Mouse (Mus musculus) liver, adult 2 months (tissue): ENCODE measurements around the gene Ppm1h. TPM values are rescaled to one million over a fixed set of nuclear protein-coding genes. Genes with fewer than 3 reads are reported as not detected.

Experiments used
- DNase-seq: peaks from one replicate; pipeline ENCODE4 v3.0.0-alpha.2; 2011; ENCODE audit warnings: low read depth, low spot score; ENCODE audit errors: extremely low read depth
- H3K27ac ChIP-seq: fragments of 200-500 bp; replicated peaks from 2 replicates; pipeline ENCODE4 v1.5.1; 2012; ENCODE audit warnings: low read depth, mild to moderate bottlenecking, control low read depth, inconsistent platforms, low read length; ENCODE audit not compliant: insufficient read depth
- H3K27me3 ChIP-seq: fragments of 200-500 bp; 2 replicates; pipeline ENCODE4 v1.6.1; 2012; ENCODE audit warnings: mild to moderate bottlenecking, moderate library complexity, low read length, inconsistent platforms; ENCODE audit not compliant: control insufficient read depth, insufficient read depth
- H3K36me3 ChIP-seq: fragments of 200-500 bp; 2 replicates; pipeline ENCODE4 v1.6.1; 2012; ENCODE audit warnings: low read length, inconsistent platforms; ENCODE audit not compliant: control insufficient read depth, insufficient read depth
- H3K4me1 ChIP-seq: fragments of 200-500 bp; 2 replicates; pipeline ENCODE4 v1.6.1; 2011; ENCODE audit warnings: low read length; ENCODE audit not compliant: control insufficient read depth, insufficient read depth
- H3K4me3 ChIP-seq: fragments of 200-500 bp; 2 replicates; pipeline ENCODE4 v1.5.1; 2011; ENCODE audit warnings: low read depth, mild to moderate bottlenecking, control low read depth, low read length, moderate library complexity; ENCODE audit not compliant: insufficient read depth
- H3K79me2 ChIP-seq: fragments of 200-500 bp; 2 replicates; pipeline ENCODE4 v1.6.1; 2012; ENCODE audit warnings: inconsistent platforms, mild to moderate bottlenecking, low read length, moderate library complexity; ENCODE audit not compliant: control insufficient read depth, insufficient read depth
- H3K9ac ChIP-seq: fragments of 200-500 bp; 2 replicates; pipeline ENCODE4 v1.6.1; 2012; ENCODE audit warnings: low read depth, mild to moderate bottlenecking, control low read depth, inconsistent platforms, low read length
- CTCF ChIP-seq: fragments of 200-500 bp; IDR thresholded peaks from 2 replicates; pipeline ENCODE4 v1.5.1; 2011; ENCODE audit warnings: low read depth, low read length, control low read depth
- POLR2A ChIP-seq: fragments of 200-500 bp; IDR thresholded peaks from 2 replicates; pipeline ENCODE4 v1.6.1; 2011; ENCODE audit warnings: low read length, control low read depth; ENCODE audit not compliant: insufficient read depth; ENCODE audit errors: extremely low read depth
- WGBS: fragments of 180-500 bp; shearing (Covaris S2); methylation state at CpG from one replicate; pipeline ENCODE4 v1.1.7; 2018; 5-methylcytosine and 5-hydroxymethylcytosine counted together
- polyA plus RNA-seq: library from polyadenylated mRNA; depleted of rRNA; stranded (reverse); fragments of >200 nt; gene quantifications from 2 replicates; pipeline ENCODE4 v1.2.3, GENCODE M21; 2012
- total RNA-seq: library from RNA; depleted of rRNA; stranded (reverse); fragments of >200 nt; gene quantifications from 2 replicates; pipeline ENCODE4 v1.2.3, GENCODE M21; 2014

Ppm1h gene
- total and polyA plus RNA-seq, 2 experiments = 1.5 to 3.7 TPM

DNA sequence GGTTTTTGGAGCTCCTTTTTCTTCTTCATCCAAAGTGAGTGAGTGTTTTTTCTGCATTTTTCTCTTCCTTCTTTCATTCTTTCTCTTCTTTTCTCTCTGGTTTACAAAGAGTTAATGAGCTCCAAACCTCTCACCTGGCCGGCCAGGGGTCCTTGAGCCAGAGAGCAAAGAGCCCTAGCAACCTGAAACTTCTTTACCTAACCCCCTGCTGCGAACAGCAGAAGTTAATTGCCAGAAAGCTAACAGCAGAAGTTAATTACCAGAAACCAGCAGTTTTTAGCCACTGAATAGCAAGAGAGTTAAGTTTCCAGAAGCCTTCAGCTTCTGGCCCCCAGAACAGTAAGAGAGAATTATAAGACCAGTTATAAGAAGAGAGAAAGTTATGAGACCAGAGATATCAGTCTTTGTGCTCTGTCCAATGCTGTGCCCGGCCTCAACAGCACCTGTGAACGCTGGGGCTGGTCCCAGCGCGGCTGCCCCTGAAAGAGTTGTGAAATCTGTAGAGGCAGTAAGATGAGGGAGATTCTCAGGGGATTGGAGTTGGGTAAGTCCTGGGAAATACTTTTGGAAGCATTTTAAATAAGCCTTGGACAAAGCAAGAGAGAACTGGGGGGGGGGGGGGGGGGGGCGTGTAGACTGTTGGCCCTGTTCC, 78.4 kb downstream of the Ppm1h start:
- WGBS = 46% methylated on average over 7 of the region's 7 CpGs

DNA sequence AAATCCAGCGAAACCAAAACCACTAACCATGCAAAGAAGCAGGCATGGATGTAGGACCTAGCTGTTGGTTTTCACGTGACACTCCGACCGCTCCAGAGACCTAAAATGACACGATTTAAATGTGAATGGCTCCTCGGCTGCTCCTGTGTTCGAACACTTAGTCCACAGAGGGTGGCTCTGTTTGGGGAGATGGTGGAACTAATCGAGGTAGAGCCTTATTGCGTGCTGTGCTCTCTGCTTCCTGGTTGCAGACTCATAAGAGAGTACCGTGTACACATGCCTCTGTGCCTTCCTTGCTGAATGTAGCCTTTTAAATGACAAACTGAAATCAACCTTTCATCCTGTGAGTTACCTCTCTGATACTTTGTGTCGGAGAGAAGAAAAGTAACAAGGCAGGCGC, 79.2 kb downstream of the Ppm1h start:
- WGBS = 83% methylated on average over 12 of the region's 12 CpGs

More for the DNA sequence above, 78.4 kb downstream of the Ppm1h start:
- Histone ChIP-seq H3K27me3 (no peaks in the 10 kb centered on the region), H3K27ac (no peak overlapping the region), H3K4me1 (no peaks in the 10 kb centered on the region), H3K79me2 (no peaks in the 10 kb centered on the region), H3K9ac (no peak overlapping the region), H3K4me3 (no peak overlapping the region), H3K36me3 (no peaks in the 10 kb centered on the region)
- DNase-seq = no peak
- TF ChIP-seq CTCF (no peak), POLR2A (no peak)

GRCm38 (mm10) chr10:122758346-122758745, 79.8 kb downstream of the Ppm1h start:
- DNase-seq = no peak
- no peak overlapping the region for H3K9ac ChIP-seq
- H3K4me1 ChIP-seq = no peaks in the 10 kb centered on the region
- TF ChIP-seq CTCF (no peak), POLR2A (no peak)
- no peaks in the 10 kb centered on the region for H3K27me3 ChIP-seq
- no peak overlapping the region for H3K27ac ChIP-seq
- no peaks in the 10 kb centered on the region for H3K36me3 ChIP-seq
- 84% methylated on average over 4 of the region's 4 CpGs for WGBS
- H3K4me3 ChIP-seq = no peak overlapping the region
- no peaks in the 10 kb centered on the region for H3K79me2 ChIP-seq

More for the DNA sequence above, 79.2 kb downstream of the Ppm1h start:
- TF ChIP-seq POLR2A (no peak), CTCF (no peak)
- no peak overlapping the region for H3K27ac ChIP-seq
- DNase-seq = no peak
- no peak overlapping the region for H3K9ac ChIP-seq
- H3K79me2 ChIP-seq = no peaks in the 10 kb centered on the region
- H3K27me3 ChIP-seq = no peaks in the 10 kb centered on the region
- no peaks in the 10 kb centered on the region for H3K4me1 ChIP-seq
- no peak overlapping the region for H3K4me3 ChIP-seq
- H3K36me3 ChIP-seq = no peaks in the 10 kb centered on the region

DNA sequence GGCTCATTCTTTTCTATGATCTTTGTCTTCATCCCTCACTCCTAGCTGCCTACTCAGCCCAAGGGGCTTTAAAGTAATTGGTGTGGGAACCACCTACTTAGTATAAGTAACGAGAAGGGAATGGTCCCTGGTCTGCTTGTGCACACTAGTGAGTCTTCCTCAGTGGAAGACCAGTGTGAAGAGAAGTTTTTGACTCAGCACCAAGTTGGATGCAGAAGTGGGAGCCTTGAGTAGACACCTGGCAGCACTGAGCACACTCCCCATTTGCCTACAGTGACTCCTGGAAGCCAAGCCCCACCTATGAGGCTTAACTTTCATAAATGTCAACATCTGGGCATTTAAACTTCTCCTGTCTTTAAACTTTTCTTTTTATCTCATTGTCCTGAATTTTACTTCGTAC, 81.2 kb downstream of the Ppm1h start:
- TF ChIP-seq CTCF = no peak
- H3K27me3 ChIP-seq = no peaks in the 10 kb centered on the region
- WGBS = 90% methylated on average over 2 of the region's 2 CpGs
- no peak overlapping the region for H3K9ac ChIP-seq
- no peak overlapping the region for H3K4me3 ChIP-seq
- DNase-seq = no peak
- H3K27ac ChIP-seq = no peak overlapping the region
- no peaks in the 10 kb centered on the region for H3K79me2 ChIP-seq
- no peaks in the 10 kb centered on the region for H3K36me3 ChIP-seq
- no peaks in the 10 kb centered on the region for H3K4me1 ChIP-seq

GRCm38 (mm10) chr10:122760469-122761307, 82.1 kb downstream of the Ppm1h start:
- TF ChIP-seq CTCF (no peak), POLR2A (no peak)
- H3K27me3 ChIP-seq = no peaks in the 10 kb centered on the region
- DNase-seq = no peak
- H3K27ac ChIP-seq = no peak overlapping the region
- no peaks in the 10 kb centered on the region for H3K4me1 ChIP-seq
- no peaks in the 10 kb centered on the region for H3K36me3 ChIP-seq
- H3K79me2 ChIP-seq = no peaks in the 10 kb centered on the region
- no peak overlapping the region for H3K9ac ChIP-seq
- no peak overlapping the region for H3K4me3 ChIP-seq
- 86% methylated on average over 7 of the region's 7 CpGs for WGBS
